Mouse (Mus musculus): ENCODE measurements at regions not wholly inside any gene's neighbourhood (a gene's known extent, or its start where the extent isn't known, plus 50 kb on each side); places are given as distances from the start of the nearest gene placed in this dataset.

GRCm38 (mm10) chr4:66622650-66623394, 204.6 kb upstream of the Tlr4 start:
- Histone ChIP-seq H3K4me3 (no peak overlapping the region), H3K27me3 (replicated peaks) (no peaks in the 10 kb centered on the region), H3K27ac (ENCODE audit: poor library complexity, severe bottlenecking) (no peak overlapping the region), H3K9me3 (replicated peaks) (no peaks in the 10 kb centered on the region), H3K9ac (no peak overlapping the region), H3K4me2 (no peak overlapping the region), H3K36me3 (no peaks in the 10 kb centered on the region), H3K4me1 (replicated peaks) (peaks cover 4% of the 10 kb centered on the region; the same call in 1 of the 2 replicates)
- WGBS = 71% methylated on average over 5 of the region's 5 CpGs
- no peak for ATAC-seq (ENCODE audit: insufficient number of reproducible peaks, low FRiP score)

DNA sequence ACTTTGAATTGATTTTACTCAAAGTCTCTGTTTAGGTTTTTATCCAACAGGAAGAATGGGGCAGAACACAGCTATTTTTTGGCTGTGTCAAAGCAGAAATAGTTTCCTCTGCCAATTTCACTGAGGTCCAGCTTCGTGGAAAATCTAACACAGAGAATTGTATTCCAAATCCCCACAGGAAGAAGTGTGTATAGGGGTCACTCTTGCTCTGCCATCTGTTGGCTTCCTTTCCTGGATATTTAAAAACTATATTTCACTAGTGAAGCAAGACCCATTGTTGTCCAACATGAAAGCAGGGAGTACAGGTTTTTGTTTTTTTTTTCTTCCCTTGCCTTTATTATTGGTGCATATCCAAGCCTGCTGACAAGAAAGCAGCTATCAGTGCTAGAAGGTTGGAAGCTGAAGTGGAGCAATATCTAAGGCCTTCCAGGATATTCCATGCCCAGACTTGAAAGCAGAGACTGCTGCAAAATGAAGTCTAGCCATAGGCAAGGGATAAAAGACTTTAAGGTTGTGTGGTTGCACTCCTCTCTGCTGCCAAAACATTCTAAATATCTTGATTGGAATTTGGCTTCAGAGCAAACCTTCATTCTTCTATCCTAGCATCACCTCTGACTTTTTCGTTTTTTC, 208.5 kb upstream of the Tlr4 start:
- no peak overlapping the region for H3K4me2 ChIP-seq
- H3K27ac ChIP-seq (ENCODE audit: poor library complexity, severe bottlenecking) = no peak overlapping the region
- H3K4me1 ChIP-seq (replicated peaks) = peaks cover 4% of the 10 kb centered on the region; the same call in 1 of the 2 replicates
- no peaks in the 10 kb centered on the region for H3K9me3 ChIP-seq (replicated peaks)
- WGBS = 59% methylated on average over 2 of the region's 2 CpGs
- no peak overlapping the region for H3K4me3 ChIP-seq
- H3K36me3 ChIP-seq = no peaks in the 10 kb centered on the region
- ATAC-seq (ENCODE audit: insufficient number of reproducible peaks, low FRiP score) = no peak
- no peak overlapping the region for H3K9ac ChIP-seq
- H3K27me3 ChIP-seq (replicated peaks) = no peaks in the 10 kb centered on the region

GRCm38 (mm10) chr4:66617743-66618736, 209.3 kb upstream of the Tlr4 start:
- H3K27me3 ChIP-seq (replicated peaks) = no peaks in the 10 kb centered on the region

GRCm38 (mm10) chr4:66617101-66617500, 210.3 kb upstream of the Tlr4 start:
- Histone ChIP-seq H3K27me3 (replicated peaks) (no peaks in the 10 kb centered on the region), H3K4me2 (no peak overlapping the region), H3K9ac (no peak overlapping the region), H3K27ac (ENCODE audit: poor library complexity, severe bottlenecking) (no peak overlapping the region), H3K4me3 (no peak overlapping the region), H3K9me3 (replicated peaks) (no peaks in the 10 kb centered on the region), H3K4me1 (replicated peaks) (peaks cover 4% of the 10 kb centered on the region; the same call in 1 of the 2 replicates), H3K36me3 (no peaks in the 10 kb centered on the region)
- no peak for ATAC-seq (ENCODE audit: insufficient number of reproducible peaks, low FRiP score)
- WGBS = 54% methylated on average over 4 of the region's 4 CpGs

More at GRCm38 (mm10) chr4:66617743-66618736, 209.3 kb upstream of the Tlr4 start:
- Histone ChIP-seq H3K27ac (ENCODE audit: poor library complexity, severe bottlenecking) (no peak overlapping the region), H3K4me1 (replicated peaks) (peaks cover 4% of the 10 kb centered on the region; the same call in 1 of the 2 replicates), H3K9ac (no peak overlapping the region), H3K9me3 (replicated peaks) (no peaks in the 10 kb centered on the region), H3K36me3 (no peaks in the 10 kb centered on the region), H3K4me3 (no peak overlapping the region), H3K4me2 (no peak overlapping the region)
- WGBS = 44% methylated on average over 7 of the region's 7 CpGs
- ATAC-seq (ENCODE audit: insufficient number of reproducible peaks, low FRiP score) = no peak

GRCm38 (mm10) chr4:66604849-66605248, 200.4 kb upstream of the Astn2 start:
- Histone ChIP-seq H3K27me3 (replicated peaks) (no peaks in the 10 kb centered on the region), H3K9ac (no peak overlapping the region), H3K4me1 (replicated peaks) (no peaks in the 10 kb centered on the region), H3K4me3 (no peak overlapping the region), H3K27ac (ENCODE audit: poor library complexity, severe bottlenecking) (no peak overlapping the region), H3K4me2 (no peak overlapping the region), H3K9me3 (replicated peaks) (no peaks in the 10 kb centered on the region), H3K36me3 (no peaks in the 10 kb centered on the region)
- no peak for ATAC-seq (ENCODE audit: insufficient number of reproducible peaks, low FRiP score)

- H3K27me3 ChIP-seq (replicated peaks) = no peaks in the 10 kb centered on the region
- ATAC-seq (ENCODE audit: insufficient number of reproducible peaks, low FRiP score) = no peak
- no peaks in the 10 kb centered on the region for H3K4me1 ChIP-seq (replicated peaks)
- no peaks in the 10 kb centered on the region for H3K36me3 ChIP-seq
- no peak overlapping the region for H3K4me3 ChIP-seq
- 69% methylated on average over 1 of the region's 1 CpGs for WGBS
- H3K9ac ChIP-seq = no peak overlapping the region
- H3K27ac ChIP-seq (ENCODE audit: poor library complexity, severe bottlenecking) = no peak overlapping the region
- no peaks in the 10 kb centered on the region for H3K9me3 ChIP-seq (replicated peaks)
- no peak overlapping the region for H3K4me2 ChIP-seq
These were observed 194.3 kb upstream of the Astn2 start for GRCm38 (mm10) chr4:66598737-66599136.

DNA sequence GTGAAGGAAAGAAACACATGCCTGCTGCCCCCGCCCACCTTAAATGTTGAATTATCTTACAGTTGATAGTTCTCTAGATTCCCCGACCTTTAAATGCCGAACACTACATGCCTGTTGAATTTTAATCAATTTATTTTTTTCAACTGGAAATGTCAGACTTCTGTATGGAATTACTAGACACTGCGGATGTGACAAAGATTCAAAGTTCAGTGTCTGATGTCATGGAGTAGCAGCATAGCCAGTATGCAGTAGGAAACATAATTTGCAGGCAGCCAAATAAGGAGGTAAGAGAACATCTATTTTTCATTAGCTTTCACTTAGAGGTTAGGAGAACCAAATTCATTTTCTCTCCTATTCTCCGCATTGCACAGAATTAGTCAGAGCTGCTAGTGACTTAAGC, 182.2 kb upstream of the Astn2 start:
- WGBS = 66% methylated on average over 5 of the region's 5 CpGs
- H3K4me1 ChIP-seq (replicated peaks) = no peaks in the 10 kb centered on the region

GRCm38 (mm10) chr4:66586166-66586565, 181.8 kb upstream of the Astn2 start:
- 37% methylated on average over 3 of the region's 3 CpGs for WGBS
- Histone ChIP-seq H3K9ac (no peak overlapping the region), H3K27ac (ENCODE audit: poor library complexity, severe bottlenecking) (no peak overlapping the region)

More for the DNA sequence above, 182.2 kb upstream of the Astn2 start:
- no peak for ATAC-seq (ENCODE audit: insufficient number of reproducible peaks, low FRiP score)
- H3K9me3 ChIP-seq (replicated peaks) = no peaks in the 10 kb centered on the region
- no peak overlapping the region for H3K4me3 ChIP-seq
- H3K4me2 ChIP-seq = no peak overlapping the region
- no peaks in the 10 kb centered on the region for H3K36me3 ChIP-seq
- no peak overlapping the region for H3K9ac ChIP-seq
- no peaks in the 10 kb centered on the region for H3K27me3 ChIP-seq (replicated peaks)
- no peak overlapping the region for H3K27ac ChIP-seq (ENCODE audit: poor library complexity, severe bottlenecking)

GRCm38 (mm10) chr4:66556936-66557335, 152.5 kb upstream of the Astn2 start:
- no peaks in the 10 kb centered on the region for H3K36me3 ChIP-seq
- H3K9ac ChIP-seq = no peak overlapping the region
- no peak for ATAC-seq (ENCODE audit: insufficient number of reproducible peaks, low FRiP score)
- H3K9me3 ChIP-seq (replicated peaks) = no peaks in the 10 kb centered on the region
- H3K4me3 ChIP-seq = no peak overlapping the region
- no peak overlapping the region for H3K4me2 ChIP-seq
- no peak overlapping the region for H3K27ac ChIP-seq (ENCODE audit: poor library complexity, severe bottlenecking)
- no peaks in the 10 kb centered on the region for H3K4me1 ChIP-seq (replicated peaks)
- H3K27me3 ChIP-seq (replicated peaks) = no peaks in the 10 kb centered on the region

More at GRCm38 (mm10) chr4:66586166-66586565, 181.8 kb upstream of the Astn2 start:
- H3K9me3 ChIP-seq (replicated peaks) = no peaks in the 10 kb centered on the region
- H3K36me3 ChIP-seq = no peaks in the 10 kb centered on the region
- no peaks in the 10 kb centered on the region for H3K4me1 ChIP-seq (replicated peaks)
- H3K27me3 ChIP-seq (replicated peaks) = no peaks in the 10 kb centered on the region
- no peak for ATAC-seq (ENCODE audit: insufficient number of reproducible peaks, low FRiP score)
- no peak overlapping the region for H3K4me2 ChIP-seq
- no peak overlapping the region for H3K4me3 ChIP-seq

- 70% methylated on average over 3 of the region's 3 CpGs for WGBS
- Histone ChIP-seq H3K27ac (ENCODE audit: poor library complexity, severe bottlenecking) (no peak overlapping the region), H3K4me2 (no peak overlapping the region), H3K4me1 (replicated peaks) (no peaks in the 10 kb centered on the region), H3K4me3 (no peak overlapping the region), H3K27me3 (replicated peaks) (no peaks in the 10 kb centered on the region), H3K36me3 (no peaks in the 10 kb centered on the region), H3K9me3 (replicated peaks) (no peaks in the 10 kb centered on the region), H3K9ac (no peak overlapping the region)
- no peak for ATAC-seq (ENCODE audit: insufficient number of reproducible peaks, low FRiP score)
These were observed 146.1 kb upstream of the Astn2 start for GRCm38 (mm10) chr4:66550306-66551104.
